Mouse (Mus musculus): Measurements from ENCODE around the gene Nans. TPM values are rescaled to one million over a fixed set of nuclear protein-coding genes. Genes with fewer than 3 reads are reported as not detected.
A peak's percentile ranks its signal among the peaks of the same experiment; 100 is the strongest.

Gene Nans
- polyA plus RNA-seq, 1 experiment, result 86.8 TPM

- no peak for DNase-seq (ENCODE audit: low read depth, low spot score)
- 92% methylated on average over 5 of the region's 5 CpGs for WGBS
These were observed 13.9 kb upstream of the Nans start for GRCm38 (mm10) chr4:46475101-46475500.

- 96% methylated on average over 2 of the region's 2 CpGs for WGBS
- no peak for DNase-seq (ENCODE audit: low read depth, low spot score)
These were observed 10.0 kb upstream of the Nans start for GRCm38 (mm10) chr4:46479081-46479480.

- 30% methylated on average over 14 of the region's 14 CpGs for WGBS
- DNase-seq (ENCODE audit: low read depth, low spot score), result no peak
These were observed 3.2 kb upstream of the Nans start for GRCm38 (mm10) chr4:46485696-46486417.

GRCm38 (mm10) chr4:46487348-46487747 is 1.7 kb upstream of the Nans start:
- WGBS, result 49% methylated on average over 5 of the region's 5 CpGs
- DNase-seq (ENCODE audit: low read depth, low spot score), result no peak

- WGBS, result 88% methylated on average over 6 of the region's 6 CpGs
- DNase-seq (ENCODE audit: low read depth, low spot score), result no peak
These were observed 4.0 kb downstream of the Nans start for GRCm38 (mm10) chr4:46493071-46493470.

- DNase-seq (ENCODE audit: low read depth, low spot score), result peak; percentile 80
- WGBS, result 30% methylated on average over 12 of the region's 12 CpGs
These were observed 6.5 kb downstream of the Nans start for GRCm38 (mm10) chr4:46495543-46495942.

GRCm38 (mm10) chr4:46497286-46497892 is 8.3 kb downstream of the Nans start:
- WGBS, result 29% methylated on average over 4 of the region's 4 CpGs

GRCm38 (mm10) chr4:46498511-46498910 is 9.5 kb downstream of the Nans start:
- no peak for DNase-seq (ENCODE audit: low read depth, low spot score)
- 65% methylated on average over 3 of the region's 3 CpGs for WGBS

More at GRCm38 (mm10) chr4:46497286-46497892, 8.3 kb downstream of the Nans start:
- DNase-seq (ENCODE audit: low read depth, low spot score), result no peak

GRCm38 (mm10) chr4:46498976-46499375 is 9.9 kb downstream of the Nans start:
- DNase-seq (ENCODE audit: low read depth, low spot score), result no peak
- 11% methylated on average over 4 of the region's 4 CpGs for WGBS

GRCm38 (mm10) chr4:46502606-46503502 is 13.8 kb downstream of the Nans start:
- 75% methylated on average over 16 of the region's 16 CpGs for WGBS
- DNase-seq (ENCODE audit: low read depth, low spot score), result no peak

- DNase-seq (ENCODE audit: low read depth, low spot score), result no peak
- 68% methylated on average over 3 of the region's 3 CpGs for WGBS
These were observed 14.8 kb downstream of the Nans start for GRCm38 (mm10) chr4:46503881-46504280.

- DNase-seq (ENCODE audit: low read depth, low spot score), result no peak
- 47% methylated on average over 8 of the region's 8 CpGs for WGBS
These were observed 16.5 kb downstream of the Nans start for GRCm38 (mm10) chr4:46505361-46506057.

GRCm38 (mm10) chr4:46506801-46507610 is 18.0 kb downstream of the Nans start:
- no peak for DNase-seq (ENCODE audit: low read depth, low spot score)
- 2% methylated on average over 81 of the region's 94 CpGs for WGBS

- DNase-seq (ENCODE audit: low read depth, low spot score), result no peak
- WGBS, result 9% methylated on average over 16 of the region's 16 CpGs
These were observed 18.9 kb downstream of the Nans start for GRCm38 (mm10) chr4:46507736-46508460.

GRCm38 (mm10) chr4:46520491-46520890 is 31.4 kb downstream of the Nans start:
- DNase-seq (ENCODE audit: low read depth, low spot score), result no peak
- 90% methylated on average over 2 of the region's 2 CpGs for WGBS

- WGBS, result 84% methylated on average over 10 of the region's 10 CpGs
- DNase-seq (ENCODE audit: low read depth, low spot score), result no peak
These were observed 32.4 kb downstream of the Nans start for GRCm38 (mm10) chr4:46521457-46521856.

GRCm38 (mm10) chr4:46523324-46523723 is 34.3 kb downstream of the Nans start:
- peak; percentile 44 for DNase-seq (ENCODE audit: low read depth, low spot score)
- 32% methylated on average over 4 of the region's 4 CpGs for whole genome bisulfite sequencing

- no peak for DNase-seq (ENCODE audit: low read depth, low spot score)
- WGBS, result 72% methylated on average over 3 of the region's 3 CpGs
These were observed 37.2 kb downstream of the Nans start for GRCm38 (mm10) chr4:46526226-46526625.

Measured in large intestine, adult 2 months (tissue).